Mouse (Mus musculus) spleen, postnatal 4 days (tissue): ENCODE data around the gene 1700067K01Rik.

Source experiments
- DNase-seq, 2 experiments: peaks; one replicate each; pipeline ENCODE4 v3.0.0; 2022; ENCODE audit warnings: low spot score in 2 of 2

1700067K01Rik gene

GRCm38 (mm10) chr8:84048171-84048570 lies 46.9 kb downstream of the 1700067K01Rik start:
- no peak for DNase-seq

- peak in 1 of 2 experiments; percentile 53 for DNase-seq
Measured at GRCm38 (mm10) chr8:84052746-84053145, 51.4 kb downstream of the 1700067K01Rik start.

GRCm38 (mm10) chr8:84053229-84053628 lies 51.9 kb downstream of the 1700067K01Rik start:
- DNase-seq: no peak
